Mouse (Mus musculus): ENCODE results near the gene Dynlt1a. TPM values are rescaled to one million over a fixed set of nuclear protein-coding genes. Genes with fewer than 3 reads are reported as not detected.

The Dynlt1a gene
- polyA plus RNA-seq (2012; rRNA removed; ENCODE audit: low replicate concordance): 11.6 and 13.1 TPM in 2 replicates

DNA sequence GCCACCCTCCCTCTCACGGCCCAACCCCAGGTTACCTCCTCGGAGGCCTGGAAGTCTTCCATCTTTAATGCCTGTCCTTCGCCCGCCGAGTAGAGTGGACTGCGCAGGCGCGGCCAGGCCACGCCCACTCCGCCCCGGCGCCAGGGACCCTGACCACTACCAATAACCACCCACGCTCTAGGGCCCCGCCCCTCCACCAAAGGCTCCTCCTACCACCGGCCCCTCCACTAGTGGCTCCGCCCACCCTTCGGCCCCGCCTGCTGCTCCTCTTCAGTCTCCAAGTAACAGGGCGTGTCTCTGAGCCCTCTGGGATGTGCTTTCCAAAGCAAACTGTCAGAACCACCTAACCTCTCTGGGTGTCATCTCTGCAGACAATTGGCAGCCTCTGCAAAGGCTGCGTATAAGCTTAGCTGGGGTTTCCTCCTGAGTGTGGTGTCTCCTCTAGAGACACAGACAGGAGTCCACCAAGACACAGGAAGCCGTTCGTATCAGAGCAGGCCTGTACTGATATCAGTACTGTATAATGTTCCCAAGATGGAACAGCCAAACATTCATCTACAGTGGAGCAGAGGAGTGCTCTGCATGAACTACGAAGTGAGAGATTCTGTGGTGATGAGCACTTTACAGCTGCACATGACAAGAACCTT lies at the start of gene Dynlt1a:
Dynlt1a (minus strand) TSS at position 162 of the 647 bp plus-strand sequence.

DNA sequence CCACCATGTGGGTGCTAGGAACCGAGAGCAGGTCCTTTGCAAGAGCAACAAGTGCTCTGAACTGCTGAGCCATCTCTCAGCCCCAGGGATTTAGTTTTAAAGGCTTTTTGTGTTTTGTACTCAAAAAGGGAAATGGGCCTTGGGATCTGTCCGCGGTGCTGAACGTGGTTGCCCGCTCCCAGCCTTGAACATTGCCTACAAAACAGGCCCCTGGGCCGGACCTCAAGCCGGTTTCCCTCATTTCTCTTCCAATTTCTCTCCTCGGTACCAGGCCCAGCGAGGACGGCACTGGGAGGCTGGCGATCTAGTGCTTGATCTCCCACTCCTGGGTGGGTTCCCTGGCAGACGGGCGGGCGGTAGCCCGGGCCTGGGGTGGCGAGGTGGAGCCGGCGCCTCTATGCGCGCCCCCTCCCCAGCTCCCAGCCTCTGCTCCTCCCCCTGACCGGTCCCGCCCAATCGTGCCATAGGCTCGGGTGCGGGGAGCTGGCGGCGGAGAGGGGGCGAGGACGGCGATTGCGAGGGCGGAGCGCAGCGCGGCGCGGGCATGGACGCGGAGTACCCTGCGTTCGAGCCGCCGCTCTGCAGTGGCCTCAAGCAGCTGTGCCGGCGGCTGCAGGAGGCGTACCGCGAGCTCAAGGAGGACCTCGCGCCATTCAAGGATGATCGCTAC lies 60.8 kb downstream of the Dynlt1a start, which contains the start of gene Tmem181a:
Tmem181a (plus strand) TSS at position 461 of the 670 bp plus-strand sequence.

Other genes with a start within 250 kb of the Dynlt1a start
- 0.62 and 1.6 TPM in 2 replicates for gene Serac1, start 237.8 kb downstream of the Dynlt1a start, polyA plus RNA-seq (2012; rRNA removed; ENCODE audit: low replicate concordance)
- 3.8 and 4.0 TPM in 2 replicates for gene Gtf2h5, start 237.7 kb downstream of the Dynlt1a start, polyA plus RNA-seq (2012; rRNA removed; ENCODE audit: low replicate concordance)
- gene Tulp4, start 211.1 kb downstream of the Dynlt1a start, polyA plus RNA-seq (2012; rRNA removed; ENCODE audit: low replicate concordance): 31.8 and 43.6 TPM in 2 replicates
- gene Tmem181a, start 60.6 kb downstream of the Dynlt1a start, polyA plus RNA-seq (2012; rRNA removed; ENCODE audit: low replicate concordance): 13.2 and 19.0 TPM in 2 replicates
- 291 and 349 TPM in 2 replicates for gene Dynlt1b, start 112.6 kb upstream of the Dynlt1a start, polyA plus RNA-seq (2012; rRNA removed; ENCODE audit: low replicate concordance)